Mouse (Mus musculus): Measurements from ENCODE around the gene Nlrc4.

GRCm38 (mm10) chr17:74489024-74489900, 30.3 kb upstream of the Nlrc4 start, which contains the start of gene Yipf4:
- TF ChIP-seq POLR2A (IDR thresholded peaks at IDR 0.05; ENCODE audit: borderline replicate concordance, low read depth, low read length) (no peak), CTCF (IDR thresholded peaks at IDR 0.05; ENCODE audit: low read depth, low read length) (no peak)

All from bone marrow macrophage, adult 2 months (primary cell).